Mouse (Mus musculus) MN1 (cell line): ENCODE measurements around the gene Sh3bp5.

Source experiments
- DNase-seq: peaks from one replicate; pipeline ENCODE4 v3.0.0-alpha.2; 2016; ENCODE audit warnings: low spot score

Sh3bp5 gene

GRCm38 (mm10) chr14:31337406-31337805 lies 98.5 kb downstream of the Sh3bp5 start:
- DNase-seq, result no peak

- peak; percentile 99 for DNase-seq
Measured at GRCm38 (mm10) chr14:31336369-31337155, 99.3 kb downstream of the Sh3bp5 start, which contains the start of gene Capn7. Gene Capn7, plus strand, starts transcription at chr14:31336638.

GRCm38 (mm10) chr14:31335765-31336164 lies 100.1 kb downstream of the Sh3bp5 start:
- peak; percentile 19 for DNase-seq

- DNase-seq, result no peak
Measured at GRCm38 (mm10) chr14:31330957-31331356, 104.9 kb downstream of the Sh3bp5 start.

GRCm38 (mm10) chr14:31329741-31330140 lies 106.1 kb downstream of the Sh3bp5 start:
- no peak for DNase-seq

GRCm38 (mm10) chr14:31327681-31328080 lies 108.2 kb downstream of the Sh3bp5 start:
- DNase-seq, result no peak

- no peak for DNase-seq
Measured at GRCm38 (mm10) chr14:31327196-31327595, 108.7 kb downstream of the Sh3bp5 start.

- no peak for DNase-seq
Measured at GRCm38 (mm10) chr14:31326770-31327169, 109.1 kb downstream of the Sh3bp5 start.

GRCm38 (mm10) chr14:31325551-31325950 lies 110.3 kb downstream of the Sh3bp5 start:
- no peak for DNase-seq

- no peak for DNase-seq
Measured at GRCm38 (mm10) chr14:31324851-31325250, 111.0 kb downstream of the Sh3bp5 start.

- DNase-seq, result peak; percentile 25
Measured at GRCm38 (mm10) chr14:31323849-31324792, 111.8 kb downstream of the Sh3bp5 start, which contains the start of gene Dnah1. Gene Dnah1, minus strand, starts transcription at chr14:31323896.

GRCm38 (mm10) chr14:31323189-31323588 lies 112.7 kb downstream of the Sh3bp5 start:
- no peak for DNase-seq

GRCm38 (mm10) chr14:31322191-31322590 lies 113.7 kb downstream of the Sh3bp5 start:
- no peak for DNase-seq

- no peak for DNase-seq
Measured at GRCm38 (mm10) chr14:31321181-31321580, 114.7 kb downstream of the Sh3bp5 start.

GRCm38 (mm10) chr14:31319546-31319945 lies 116.3 kb downstream of the Sh3bp5 start:
- no peak for DNase-seq

GRCm38 (mm10) chr14:31317754-31318153 lies 118.1 kb downstream of the Sh3bp5 start:
- no peak for DNase-seq

- peak; percentile 10 for DNase-seq
Measured at GRCm38 (mm10) chr14:31316613-31317012, 119.3 kb downstream of the Sh3bp5 start.

GRCm38 (mm10) chr14:31313192-31313591 lies 122.7 kb downstream of the Sh3bp5 start:
- no peak for DNase-seq
